Mouse (Mus musculus) cerebellum, adult 2 months (tissue): ENCODE results near the gene Thsd7a. TPM values are rescaled to one million over a fixed set of nuclear protein-coding genes. Genes with fewer than 3 reads are reported as not detected.
A peak's percentile ranks its signal among the peaks of the same experiment; 100 is the strongest.

ENCODE experiments used
- DNase-seq, 2 experiments: peaks; one replicate each; pipeline ENCODE4 v3.0.0; 2021
- H3K27ac ChIP-seq: fragments of 200-500 bp; 2 replicates; pipeline ENCODE4 v1.5.1; 2012; ENCODE audit warnings: low read length, control low read depth, inconsistent platforms; ENCODE audit not compliant: insufficient read depth
- H3K27me3 ChIP-seq: fragments of 200-500 bp; 2 replicates; pipeline ENCODE4 v1.6.1; 2012; ENCODE audit warnings: inconsistent platforms, mild to moderate bottlenecking, low read length, moderate library complexity; ENCODE audit not compliant: control insufficient read depth, insufficient read depth
- H3K4me1 ChIP-seq: fragments of 200-500 bp; 2 replicates; pipeline ENCODE4 v1.6.1; 2011; ENCODE audit warnings: low read length; ENCODE audit not compliant: control insufficient read depth, insufficient read depth
- H3K4me3 ChIP-seq: fragments of 200-500 bp; replicated peaks from 2 replicates; pipeline ENCODE3; 2011; ENCODE audit warnings: mild to moderate bottlenecking, low read depth, low read length, control low read depth; ENCODE audit not compliant: insufficient read depth
- CTCF ChIP-seq: fragments of 200-500 bp; IDR thresholded peaks from 2 replicates; pipeline ENCODE4 v1.5.1; 2011; ENCODE audit warnings: low read depth, mild to moderate bottlenecking, control low read depth, low read length, moderate library complexity, borderline replicate concordance; ENCODE audit not compliant: insufficient read depth
- POLR2A ChIP-seq: fragments of 200-500 bp; IDR thresholded peaks from 2 replicates; pipeline ENCODE4 v1.6.1; 2011; ENCODE audit warnings: low read length, control low read depth, borderline replicate concordance; ENCODE audit not compliant: insufficient read depth
- WGBS: fragments of 180-500 bp; shearing (Covaris S2); methylation state at CpG from one replicate; pipeline ENCODE4 v1.1.7; 2018; 5-methylcytosine and 5-hydroxymethylcytosine counted together
- polyA plus RNA-seq: library from polyadenylated mRNA; depleted of rRNA; stranded (reverse); fragments of >200 nt; gene quantifications from 2 replicates; pipeline ENCODE4 v1.2.3, GENCODE M21; 2012

Gene Thsd7a
- polyA plus RNA-seq, 1 experiment = 10.4 TPM

DNA sequence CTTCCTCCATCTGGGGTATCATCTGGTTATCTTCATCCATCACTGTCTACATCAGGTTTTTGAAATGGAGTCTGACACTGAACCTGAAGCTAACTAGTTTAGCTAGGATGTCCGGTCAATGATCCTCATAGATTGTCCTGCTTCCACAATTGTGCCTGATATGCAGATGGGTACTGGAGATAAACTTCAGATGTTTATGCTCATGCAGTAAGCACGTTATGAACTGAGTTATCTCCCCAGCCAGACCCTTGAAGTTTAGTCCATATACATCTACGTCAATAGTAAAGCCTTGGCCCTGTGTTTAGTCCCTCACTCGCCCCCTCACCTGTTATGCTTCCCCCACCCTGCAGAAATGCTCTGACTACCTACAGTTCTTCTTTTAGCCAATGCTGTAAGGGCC is 184.1 kb downstream of the Thsd7a start:
- Histone ChIP-seq H3K27ac (no peak overlapping the region), H3K4me1 (no peaks in the 10 kb centered on the region), H3K27me3 (no peaks in the 10 kb centered on the region), H3K4me3 (no peak overlapping the region)
- WGBS = 92% methylated on average over 4 of the region's 4 CpGs
- no peak for DNase-seq
- no peak for TF ChIP-seq CTCF
- no peak for TF ChIP-seq POLR2A

DNA sequence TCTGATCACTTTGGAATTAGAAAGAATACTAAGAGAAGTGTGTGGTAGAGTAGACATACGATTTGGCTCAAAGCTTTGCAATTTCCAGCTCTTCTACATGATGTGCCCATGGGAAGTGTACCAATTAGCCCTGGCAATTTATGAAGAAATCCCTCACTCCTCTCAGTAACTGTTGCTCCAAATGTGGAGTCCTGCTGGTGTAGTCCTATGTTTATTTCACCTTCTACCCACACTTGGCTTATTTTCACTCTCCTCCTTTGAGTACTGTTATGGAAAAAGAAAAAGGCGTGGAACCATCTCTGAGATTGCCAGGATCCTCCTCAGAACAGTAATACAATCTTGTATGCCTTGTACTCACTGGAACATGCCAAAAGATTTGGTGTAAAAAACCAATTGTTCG is 186.9 kb downstream of the Thsd7a start:
- Histone ChIP-seq H3K4me3 (no peak overlapping the region), H3K4me1 (no peaks in the 10 kb centered on the region), H3K27ac (no peak overlapping the region), H3K27me3 (no peaks in the 10 kb centered on the region)
- WGBS = 69% methylated on average over 3 of the region's 3 CpGs
- DNase-seq = no peak
- TF ChIP-seq POLR2A (no peak), CTCF (no peak)

DNA sequence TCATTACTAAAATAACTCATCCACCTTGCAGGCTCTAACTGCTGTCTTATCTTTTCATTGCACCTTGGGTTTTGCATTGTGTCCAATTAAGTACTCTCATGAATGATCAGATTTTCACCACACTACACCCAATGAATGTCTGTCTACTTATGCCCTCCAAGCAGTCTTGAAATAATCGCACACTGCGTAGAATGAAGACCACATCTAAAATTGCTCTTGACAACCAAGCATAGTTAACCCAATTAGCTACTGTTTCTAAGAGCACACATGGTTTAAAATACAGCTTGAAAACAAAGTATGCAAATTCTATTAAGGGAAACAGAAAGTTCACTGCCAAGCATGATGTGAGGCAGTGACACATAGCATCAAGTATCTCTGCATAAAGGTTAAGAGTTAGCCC is 188.7 kb downstream of the Thsd7a start:
- no peak overlapping the region for H3K27ac ChIP-seq
- DNase-seq = no peak
- no peak for TF ChIP-seq POLR2A
- TF ChIP-seq CTCF = no peak
- H3K4me3 ChIP-seq = no peak overlapping the region
- H3K27me3 ChIP-seq = no peaks in the 10 kb centered on the region
- no peaks in the 10 kb centered on the region for H3K4me1 ChIP-seq
- 82% methylated on average over 2 of the region's 2 CpGs for whole genome bisulfite sequencing

DNA sequence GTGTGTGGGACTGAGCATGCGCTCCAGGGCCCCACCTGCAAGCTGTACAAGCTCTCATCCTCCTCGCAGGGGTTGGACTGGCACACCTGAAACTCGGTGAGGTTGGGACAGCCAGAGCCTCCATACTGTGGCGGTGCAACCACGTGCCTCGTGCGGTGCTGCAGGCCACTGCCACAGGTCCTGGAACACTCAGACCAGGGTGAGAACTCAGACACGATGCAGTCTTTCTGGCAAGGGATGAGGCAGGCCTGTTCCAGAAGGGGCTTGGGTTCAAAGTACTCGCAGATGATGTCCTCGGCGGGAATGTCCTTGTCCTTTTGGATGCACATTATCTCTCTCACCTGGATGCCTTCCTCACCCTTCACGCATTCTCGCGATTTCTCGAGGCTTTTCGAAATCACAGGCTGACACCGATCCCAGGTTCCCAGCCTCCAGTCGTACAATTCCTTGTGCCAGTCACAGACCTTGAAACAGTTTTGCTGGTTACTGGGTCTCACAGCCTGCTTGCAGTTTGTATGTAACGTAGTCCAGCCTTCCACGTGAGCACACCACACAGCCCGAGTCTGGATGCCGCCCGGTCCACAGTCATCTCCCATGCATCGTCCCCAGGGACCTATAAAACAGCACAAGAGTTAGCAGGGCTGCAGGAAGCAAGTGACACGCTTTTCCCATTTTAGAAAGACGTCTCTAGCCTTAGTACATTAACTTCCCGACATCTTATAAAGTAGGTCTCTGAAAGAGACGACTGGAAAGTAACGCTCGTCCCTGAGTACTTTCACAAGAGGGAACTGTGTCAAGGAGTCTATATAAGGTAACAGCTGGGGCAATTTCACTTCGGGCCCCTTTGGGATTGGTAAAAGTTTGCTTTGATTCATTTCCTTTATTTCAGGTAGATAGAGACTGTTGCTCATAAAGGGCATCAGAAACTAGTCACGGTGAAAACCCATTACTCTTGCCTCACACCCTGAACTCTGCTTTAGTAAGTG is 193.8 kb downstream of the Thsd7a start:
- WGBS = 90% methylated on average over 32 of the region's 32 CpGs

DNA sequence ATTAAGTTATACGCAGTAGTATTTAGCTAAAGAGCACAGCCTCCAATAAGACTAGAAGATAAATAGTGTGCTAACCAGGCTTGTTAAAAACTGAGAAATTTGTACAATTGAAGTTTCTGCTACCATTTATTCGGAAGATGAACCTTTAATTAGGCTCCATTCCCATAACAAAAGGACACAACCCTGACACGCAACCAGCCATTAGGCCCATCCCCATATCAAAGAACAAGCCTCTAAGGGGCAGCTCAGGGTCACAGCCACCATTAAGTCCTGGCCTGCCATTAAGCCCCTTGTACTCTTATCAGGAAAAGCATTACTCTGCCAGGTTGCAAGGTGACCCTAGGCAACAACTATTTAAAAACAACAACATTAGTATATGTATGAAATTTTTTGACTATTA is 198.0 kb downstream of the Thsd7a start:
- Histone ChIP-seq H3K27ac (no peak overlapping the region), H3K27me3 (no peaks in the 10 kb centered on the region)
- WGBS = 96% methylated on average over 3 of the region's 3 CpGs

More for the DNA sequence above, 193.8 kb downstream of the Thsd7a start:
- no peak for TF ChIP-seq CTCF
- TF ChIP-seq POLR2A = no peak
- Histone ChIP-seq H3K4me1 (no peaks in the 10 kb centered on the region), H3K27me3 (no peaks in the 10 kb centered on the region), H3K27ac (no peak overlapping the region), H3K4me3 (no peak overlapping the region)
- peak in 1 of 2 experiments; percentile 3 for DNase-seq

DNA sequence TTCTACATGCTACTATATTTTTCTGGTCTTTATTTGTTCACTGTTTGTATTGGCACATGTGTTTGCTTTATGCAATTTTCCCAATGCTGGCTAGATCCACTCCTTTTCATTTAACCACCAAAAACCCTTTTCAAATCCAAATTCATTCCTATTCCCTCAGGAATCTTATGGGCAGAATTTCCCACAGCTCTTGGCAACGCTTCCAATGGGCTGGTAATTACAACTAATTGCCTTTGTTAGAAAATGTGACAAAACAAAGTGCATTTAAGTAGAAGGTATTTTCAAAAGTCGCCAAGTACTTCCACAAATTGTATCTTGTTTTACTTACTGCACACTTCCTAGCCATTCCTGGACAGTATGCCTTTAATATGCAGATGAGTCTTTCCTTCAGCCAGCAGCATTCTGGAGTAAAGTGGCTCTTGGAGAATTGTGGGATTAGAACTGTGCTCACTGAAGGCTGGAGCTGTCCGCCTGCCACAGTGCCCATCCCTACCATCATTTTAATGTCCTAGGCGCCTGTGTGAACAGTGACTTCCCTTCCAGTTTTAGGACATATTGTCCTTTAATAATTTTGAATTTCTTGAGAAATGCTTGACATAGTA is 199.1 kb downstream of the Thsd7a start:
- WGBS = 32% methylated on average over 4 of the region's 4 CpGs
- Histone ChIP-seq H3K4me1 (no peaks in the 10 kb centered on the region), H3K27me3 (no peaks in the 10 kb centered on the region), H3K27ac (no peak overlapping the region), H3K4me3 (no peak overlapping the region)
- peak in 1 of 2 experiments; percentile 1 for DNase-seq
- TF ChIP-seq POLR2A (no peak), CTCF (no peak)

More for the DNA sequence above, 198.0 kb downstream of the Thsd7a start:
- Histone ChIP-seq H3K4me1 (no peaks in the 10 kb centered on the region), H3K4me3 (no peak overlapping the region)
- DNase-seq = no peak
- TF ChIP-seq CTCF (no peak), POLR2A (no peak)

DNA sequence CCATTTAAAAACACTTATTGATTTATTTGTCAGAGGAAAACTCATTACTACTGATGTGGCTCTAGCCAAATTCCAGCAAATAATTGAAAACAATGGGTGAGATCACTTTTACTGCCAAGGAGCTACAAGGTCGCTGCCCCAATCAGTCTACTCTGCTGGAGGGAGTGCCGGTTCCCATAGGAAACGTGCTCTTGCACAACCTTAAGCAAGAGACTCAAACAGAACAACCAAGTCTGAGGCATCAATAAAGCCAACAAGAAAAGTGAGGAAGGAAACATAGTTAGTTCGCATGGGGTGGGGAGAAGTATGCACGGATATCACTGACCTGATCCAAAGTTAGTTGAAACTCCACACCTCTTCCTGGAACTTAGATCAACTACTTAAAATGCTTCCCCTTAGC is 205.1 kb downstream of the Thsd7a start:
- TF ChIP-seq CTCF (no peak), POLR2A (no peak)
- Histone ChIP-seq H3K4me1 (no peaks in the 10 kb centered on the region), H3K27ac (no peak overlapping the region), H3K27me3 (no peaks in the 10 kb centered on the region), H3K4me3 (no peak overlapping the region)
- WGBS = 31% methylated on average over 5 of the region's 5 CpGs
- DNase-seq = no peak
